Mouse (Mus musculus) midbrain, embryonic 12.5 days (tissue): ENCODE measurements around the gene Ccdc149. TPM values are rescaled to one million over a fixed set of nuclear protein-coding genes. Genes with fewer than 3 reads are reported as not detected.
A peak's percentile ranks its signal among the peaks of the same experiment; 100 is the strongest.

Experiments
- ATAC-seq: fragments of 200-750 bp; cut with Nextera tagmentation; 2 replicates; pipeline ENCODE4 v1.8.0; 2017; ENCODE audit warnings: low read depth, moderate TSS enrichment, moderate library complexity; ENCODE audit not compliant: low FRiP score
- H3K27ac ChIP-seq: fragments of 300-500 bp; sonication (generic); replicated peaks from 2 replicates; pipeline ENCODE4 v1.5.1; 2016; ENCODE audit warnings: mild to moderate bottlenecking
- H3K27me3 ChIP-seq: fragments of 300-500 bp; sonication (generic); 2 replicates; pipeline ENCODE4 v1.6.1; 2016; ENCODE audit warnings: mild to moderate bottlenecking
- H3K36me3 ChIP-seq: fragments of 300-500 bp; sonication (generic); 2 replicates; pipeline ENCODE4 v1.6.1; 2016
- H3K4me1 ChIP-seq: fragments of 300-500 bp; sonication (generic); 2 replicates; pipeline ENCODE4 v1.6.1; 2016
- H3K4me2 ChIP-seq: fragments of 300-500 bp; sonication (generic); replicated peaks from 2 replicates; pipeline ENCODE4 v1.6.1; 2016; ENCODE audit warnings: mild to moderate bottlenecking, moderate library complexity
- H3K4me3 ChIP-seq: fragments of 300-500 bp; sonication (generic); 2 replicates; pipeline ENCODE4 v1.5.1; 2016; ENCODE audit warnings: mild to moderate bottlenecking
- H3K9ac ChIP-seq: fragments of 300-500 bp; sonication (generic); replicated peaks from 2 replicates; pipeline ENCODE4 v1.6.1; 2016; ENCODE audit warnings: mild to moderate bottlenecking, moderate library complexity
- H3K9me3 ChIP-seq: fragments of 300-500 bp; sonication (generic); 2 replicates; pipeline ENCODE4 v1.6.1; 2016; ENCODE audit warnings: mild to moderate bottlenecking
- WGBS: fragments of 180-500 bp; shearing (Covaris S2); methylation state at CpG from one replicate; pipeline ENCODE4 v1.1.7; 2016; 5-methylcytosine and 5-hydroxymethylcytosine counted together
- polyA plus RNA-seq: library from polyadenylated mRNA; unstranded; fragments of >200 nt; fragmentation: Nextera tagmentation; extraction: Ambion mirVana; gene quantifications from 2 replicates; pipeline ENCODE4 v1.2.1, GENCODE M21; 2016

The Ccdc149 gene
- polyA plus RNA-seq, 1 experiment from 2014 or later: 5.1 TPM

DNA sequence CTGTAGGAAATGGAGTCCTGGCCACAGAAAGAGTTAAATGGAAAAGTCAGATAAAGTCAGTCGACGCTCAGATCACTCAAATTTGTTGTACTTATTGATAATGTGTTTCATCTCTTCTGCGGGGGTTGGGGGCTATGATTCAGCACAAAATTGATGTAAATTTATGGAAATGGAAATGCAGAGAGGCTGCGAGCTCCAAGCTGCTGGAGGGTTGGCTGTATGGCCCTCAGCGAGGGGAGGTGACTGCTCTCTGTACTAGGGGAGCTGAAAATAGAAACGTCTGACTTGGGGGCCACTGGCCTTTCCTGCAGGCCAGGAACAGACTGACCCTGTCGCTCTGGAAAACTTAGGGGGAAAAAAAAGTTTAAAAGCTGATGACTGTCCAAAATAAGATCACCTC lies 5.5 kb upstream of the Ccdc149 start:
- H3K27me3 ChIP-seq: peaks cover 3% of the 10 kb centered on the region; the same call in 1 of the 2 replicates
- WGBS: 5% methylated on average over 7 of the region's 7 CpGs
- peak overlapping the region; percentile 42 for H3K4me3 ChIP-seq
- H3K36me3 ChIP-seq: no peaks in the 10 kb centered on the region
- peaks cover 19% of the 10 kb centered on the region for H3K4me1 ChIP-seq
- H3K27ac ChIP-seq: peak overlapping the region; percentile 65
- ATAC-seq: peak; percentile 50
- H3K9ac ChIP-seq: peak overlapping the region; percentile 44; the same call in 1 of the 2 replicates
- H3K9me3 ChIP-seq: no peaks in the 10 kb centered on the region
- H3K4me2 ChIP-seq: peak overlapping the region; percentile 59

GRCm38 (mm10) chr5:52476292-52476701 lies 5.0 kb upstream of the Ccdc149 start:
- Histone ChIP-seq H3K9me3 (no peaks in the 10 kb centered on the region), H3K27me3 (peaks cover 3% of the 10 kb centered on the region; the same call in 1 of the 2 replicates), H3K4me2 (peak overlapping the region; percentile 59), H3K36me3 (no peaks in the 10 kb centered on the region), H3K4me3 (peak overlapping the region; percentile 42), H3K9ac (peak overlapping the region; percentile 44), H3K4me1 (peaks cover 19% of the 10 kb centered on the region), H3K27ac (peak overlapping the region; percentile 65)
- peak; percentile 89 for ATAC-seq
- under 1% methylated on average over 23 of the region's 23 CpGs for WGBS

DNA sequence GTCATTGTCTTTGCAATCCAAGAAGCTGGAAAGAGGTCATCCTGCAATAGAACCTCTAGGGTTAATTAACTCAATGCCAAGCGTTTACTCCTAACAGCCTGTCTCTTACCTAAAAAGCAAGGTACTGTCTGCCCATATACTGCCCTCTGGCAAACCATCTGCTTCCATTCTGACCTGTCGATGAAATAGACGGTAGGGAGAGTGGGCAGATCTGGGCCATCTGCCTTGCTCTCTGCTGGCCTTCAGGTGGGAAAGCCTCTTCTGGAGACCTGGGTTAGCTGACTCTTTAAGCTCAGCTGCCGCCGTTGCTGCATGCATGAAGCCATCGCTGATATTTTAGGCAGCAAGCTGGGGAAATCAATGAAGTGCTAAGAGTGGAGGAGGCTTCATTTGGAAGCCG lies 2.7 kb upstream of the Ccdc149 start:
- no peak overlapping the region for H3K4me2 ChIP-seq
- H3K9ac ChIP-seq: no peak overlapping the region
- 92% methylated on average over 7 of the region's 7 CpGs for WGBS
- no peak overlapping the region for H3K27ac ChIP-seq
- no peaks in the 10 kb centered on the region for H3K9me3 ChIP-seq
- H3K4me3 ChIP-seq: no peak overlapping the region
- ATAC-seq: no peak
- peaks cover 11% of the 10 kb centered on the region; the same call in 1 of the 2 replicates for H3K27me3 ChIP-seq
- peaks cover 23% of the 10 kb centered on the region for H3K4me1 ChIP-seq
- H3K36me3 ChIP-seq: no peaks in the 10 kb centered on the region

DNA sequence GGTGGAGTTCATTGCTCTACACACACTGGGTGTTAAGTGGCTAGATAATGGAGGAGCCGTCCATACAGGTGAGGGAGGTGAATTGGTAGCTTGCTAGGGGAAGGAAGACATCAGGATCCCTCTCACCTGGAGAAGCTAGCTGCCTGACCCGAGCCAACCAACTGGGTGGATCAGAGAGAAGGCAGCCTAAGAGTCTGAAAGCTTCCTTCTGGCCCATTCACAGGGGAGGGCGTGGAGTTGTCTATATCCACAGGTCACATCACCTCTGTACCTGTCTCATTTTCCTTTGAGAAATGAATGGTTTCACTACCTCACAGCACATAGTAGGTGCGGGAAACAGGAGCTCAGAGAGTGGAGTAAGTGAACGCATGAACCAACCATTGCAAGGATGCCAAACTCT lies 770 bp downstream of the Ccdc149 start:
- Histone ChIP-seq H3K4me2 (peak overlapping the region; percentile 84), H3K27ac (no peak overlapping the region), H3K9me3 (0 out of 2 replicates have a peak, but pooled peaks cover under 1% of the 10 kb centered on the region), H3K27me3 (peaks cover 11% of the 10 kb centered on the region; the same call in 1 of the 2 replicates), H3K9ac (peak overlapping the region; percentile 86; the same call in 1 of the 2 replicates), H3K4me3 (peak overlapping the region; percentile 71), H3K36me3 (no peaks in the 10 kb centered on the region), H3K4me1 (peaks cover 4% of the 10 kb centered on the region; the same call in 1 of the 2 replicates)
- WGBS: 52% methylated on average over 5 of the region's 5 CpGs
- ATAC-seq: peak; percentile 1; the same call in 1 of the 2 replicates

DNA sequence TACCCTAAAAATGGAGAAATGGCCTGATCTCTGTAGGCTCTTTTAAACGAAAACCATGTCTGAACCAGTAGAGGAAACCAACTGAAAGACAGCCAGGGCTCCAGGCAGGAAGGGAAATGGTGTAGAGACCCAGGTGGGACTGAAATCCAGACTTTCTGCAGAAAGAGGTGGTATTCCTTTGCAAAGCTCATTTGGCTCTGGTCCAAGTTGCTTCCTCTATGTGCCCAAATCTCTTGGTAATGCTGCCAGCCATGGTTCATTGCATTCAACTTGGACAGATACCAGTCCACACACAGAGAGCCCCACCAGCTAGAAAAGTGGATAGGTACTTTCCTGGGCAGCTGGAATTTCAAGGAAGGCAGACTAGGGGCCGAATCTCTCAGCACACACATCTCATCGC lies 3.5 kb downstream of the Ccdc149 start:
- no peak overlapping the region for H3K4me3 ChIP-seq
- WGBS: 85% methylated on average over 3 of the region's 3 CpGs
- ATAC-seq: no peak
- H3K9ac ChIP-seq: no peak overlapping the region
- no peak overlapping the region for H3K27ac ChIP-seq
- H3K27me3 ChIP-seq: peaks cover 11% of the 10 kb centered on the region; the same call in 1 of the 2 replicates
- no peak overlapping the region for H3K4me2 ChIP-seq
- peaks cover 8% of the 10 kb centered on the region; the same call in 1 of the 2 replicates for H3K9me3 ChIP-seq
- no peaks in the 10 kb centered on the region for H3K36me3 ChIP-seq
- peaks cover 4% of the 10 kb centered on the region; the same call in 1 of the 2 replicates for H3K4me1 ChIP-seq

DNA sequence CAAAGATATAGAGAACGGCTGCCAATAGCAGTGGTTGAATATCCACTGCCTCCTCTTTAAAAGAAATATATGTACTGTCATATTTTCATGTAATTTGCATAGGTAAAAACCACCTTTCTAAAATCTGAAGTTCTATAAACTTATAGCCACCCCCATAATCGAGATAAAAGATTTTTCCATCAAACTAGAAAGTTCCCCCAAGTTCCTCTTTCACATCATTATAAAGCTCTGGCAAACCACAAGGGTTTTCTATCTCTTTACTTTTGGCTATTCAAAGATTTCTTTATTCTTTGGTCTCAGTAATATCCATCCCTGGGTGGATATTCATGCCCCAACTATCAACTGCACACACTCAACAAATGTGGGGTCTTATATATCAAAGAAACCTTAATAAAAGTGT lies 8.9 kb downstream of the Ccdc149 start:
- Histone ChIP-seq H3K9ac (no peak overlapping the region), H3K36me3 (no peaks in the 10 kb centered on the region)

GRCm38 (mm10) chr5:52461434-52462124 lies 9.7 kb downstream of the Ccdc149 start:
- WGBS: 76% methylated on average over 6 of the region's 6 CpGs
- ATAC-seq: no peak
- Histone ChIP-seq H3K4me1 (no peaks in the 10 kb centered on the region), H3K9ac (no peak overlapping the region), H3K36me3 (no peaks in the 10 kb centered on the region), H3K27ac (no peak overlapping the region), H3K9me3 (peaks cover 8% of the 10 kb centered on the region; the same call in 1 of the 2 replicates), H3K27me3 (no peaks in the 10 kb centered on the region), H3K4me2 (no peak overlapping the region), H3K4me3 (no peak overlapping the region)

More for the DNA sequence above, 8.9 kb downstream of the Ccdc149 start:
- ATAC-seq: no peak
- Histone ChIP-seq H3K27ac (no peak overlapping the region), H3K27me3 (no peaks in the 10 kb centered on the region), H3K4me3 (no peak overlapping the region), H3K9me3 (peaks cover 8% of the 10 kb centered on the region; the same call in 1 of the 2 replicates), H3K4me2 (no peak overlapping the region), H3K4me1 (no peaks in the 10 kb centered on the region)
- WGBS: 80% methylated on average over 2 of the region's 2 CpGs

- Histone ChIP-seq H3K36me3 (no peaks in the 10 kb centered on the region), H3K4me3 (no peak overlapping the region), H3K4me2 (no peak overlapping the region), H3K27ac (no peak overlapping the region), H3K9me3 (no peaks in the 10 kb centered on the region), H3K9ac (no peak overlapping the region), H3K4me1 (no peaks in the 10 kb centered on the region), H3K27me3 (no peaks in the 10 kb centered on the region)
- WGBS: 95% methylated on average over 4 of the region's 4 CpGs
- no peak for ATAC-seq
These were observed 12.0 kb downstream of the Ccdc149 start for GRCm38 (mm10) chr5:52459308-52459707.

- ATAC-seq: no peak
- H3K27me3 ChIP-seq: no peaks in the 10 kb centered on the region
- no peaks in the 10 kb centered on the region for H3K36me3 ChIP-seq
- H3K27ac ChIP-seq: no peak overlapping the region
- H3K9me3 ChIP-seq: no peaks in the 10 kb centered on the region
- no peak overlapping the region for H3K9ac ChIP-seq
- no peak overlapping the region for H3K4me2 ChIP-seq
- H3K4me1 ChIP-seq: no peaks in the 10 kb centered on the region
- H3K4me3 ChIP-seq: no peak overlapping the region
- 67% methylated on average over 6 of the region's 6 CpGs for WGBS
These were observed 14.2 kb downstream of the Ccdc149 start for GRCm38 (mm10) chr5:52457154-52457553.

DNA sequence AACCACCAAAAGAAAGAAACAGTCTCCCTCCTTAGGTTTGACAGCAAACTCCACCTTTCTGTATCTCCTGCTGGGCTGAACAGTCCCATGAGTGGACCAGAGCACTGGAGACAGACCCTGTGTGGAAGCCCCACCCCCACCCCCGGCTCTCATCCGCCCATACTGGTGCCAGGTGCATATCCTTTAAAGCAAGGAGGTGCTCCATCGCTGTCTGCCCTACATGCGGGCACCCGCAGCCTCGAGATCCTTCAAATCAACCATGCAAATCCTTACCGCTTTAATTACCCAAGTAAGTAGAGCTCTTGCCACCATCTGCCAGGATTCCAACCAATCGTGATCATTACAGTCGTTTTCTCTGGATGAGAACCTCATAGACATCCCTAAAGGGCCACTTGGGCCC lies 20.5 kb downstream of the Ccdc149 start:
- no peak overlapping the region for H3K4me3 ChIP-seq
- no peaks in the 10 kb centered on the region for H3K27me3 ChIP-seq
- 77% methylated on average over 9 of the region's 9 CpGs for WGBS
- no peak overlapping the region for H3K9ac ChIP-seq
- H3K4me1 ChIP-seq: no peaks in the 10 kb centered on the region
- ATAC-seq: no peak
- H3K27ac ChIP-seq: no peak overlapping the region
- no peaks in the 10 kb centered on the region for H3K36me3 ChIP-seq
- H3K4me2 ChIP-seq: no peak overlapping the region
- H3K9me3 ChIP-seq: no peaks in the 10 kb centered on the region

DNA sequence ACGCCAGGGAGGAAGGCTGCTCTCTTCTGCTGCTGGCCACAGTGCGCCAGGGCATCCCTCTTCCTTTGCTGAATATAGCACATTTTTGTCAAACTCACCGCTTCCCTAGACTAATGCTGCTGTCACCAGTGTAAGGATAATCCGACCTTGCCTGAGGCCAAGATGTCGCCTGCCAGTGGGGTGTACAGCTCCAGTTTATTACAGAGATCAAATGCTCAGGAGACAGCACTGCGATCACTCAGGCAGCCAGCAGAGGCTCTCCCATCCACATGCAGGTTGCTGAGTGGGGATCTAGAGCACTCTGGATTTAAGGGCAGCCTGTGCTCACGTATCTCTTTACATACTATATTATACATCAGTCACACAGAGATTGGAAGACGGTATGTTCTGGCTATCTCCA lies 22.1 kb downstream of the Ccdc149 start:
- H3K9ac ChIP-seq: no peak overlapping the region
- H3K9me3 ChIP-seq: no peaks in the 10 kb centered on the region
- no peaks in the 10 kb centered on the region for H3K27me3 ChIP-seq
- 79% methylated on average over 8 of the region's 8 CpGs for WGBS
- H3K4me1 ChIP-seq: no peaks in the 10 kb centered on the region
- H3K27ac ChIP-seq: no peak overlapping the region
- H3K4me2 ChIP-seq: no peak overlapping the region
- ATAC-seq: 0 out of 2 replicates have a peak, but pooled peaks have one; percentile 30
- H3K36me3 ChIP-seq: no peaks in the 10 kb centered on the region
- H3K4me3 ChIP-seq: no peak overlapping the region

DNA sequence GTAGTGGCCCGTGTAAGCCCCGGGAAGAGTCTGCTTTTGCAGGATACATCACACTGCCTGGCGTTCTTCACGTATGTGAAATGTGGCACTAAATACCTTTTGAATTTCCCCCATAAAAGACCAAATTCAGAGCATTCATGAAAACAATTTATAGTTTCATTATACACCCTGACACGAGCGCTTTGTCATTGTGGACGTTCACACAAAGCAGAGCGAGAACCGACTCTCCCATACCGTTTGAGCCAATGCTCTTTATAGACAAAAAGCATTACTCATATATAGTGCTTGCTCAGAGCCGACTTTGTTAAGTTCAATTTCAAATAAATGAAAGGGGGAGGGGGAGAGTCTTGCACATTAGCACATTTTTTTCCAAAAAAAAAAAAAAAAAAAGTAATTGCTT lies 31.0 kb downstream of the Ccdc149 start:
- Histone ChIP-seq H3K4me1 (no peaks in the 10 kb centered on the region), H3K9me3 (no peaks in the 10 kb centered on the region), H3K36me3 (no peaks in the 10 kb centered on the region), H3K4me3 (no peak overlapping the region), H3K27ac (no peak overlapping the region), H3K4me2 (no peak overlapping the region), H3K27me3 (no peaks in the 10 kb centered on the region), H3K9ac (no peak overlapping the region)
- 82% methylated on average over 11 of the region's 11 CpGs for WGBS
- ATAC-seq: no peak
